In the genomic region with DNA sequence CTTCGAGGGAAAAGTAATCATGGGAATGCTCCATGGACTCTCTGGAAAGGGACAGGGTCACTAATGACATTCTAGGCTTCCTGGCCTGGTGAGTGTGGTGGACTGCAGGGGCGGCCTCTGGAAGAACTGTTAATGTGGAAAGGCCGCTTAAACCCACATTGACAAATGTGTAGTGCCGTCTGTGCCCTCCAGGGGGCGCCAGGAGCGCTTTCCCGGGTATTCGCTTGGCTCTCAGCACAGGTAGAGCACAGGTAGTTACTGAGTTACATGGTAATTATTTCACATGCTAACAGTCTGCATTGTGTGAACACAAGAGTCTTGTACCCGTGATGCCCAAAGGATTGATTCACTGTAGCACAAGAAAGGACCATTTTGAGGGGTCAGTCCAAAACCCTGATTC, we compare ENCODE assay signal across 10 mouse cellular contexts. TPM values are rescaled to one million over a fixed set of nuclear protein-coding genes. Genes with fewer than 3 reads are reported as not detected.
DNase-seq lines count a peak whose midpoint lies in the region; TF ChIP-seq lines count a peak whose summit lies in the region.
"Had no signal": no experiment of that assay in that cellular context is flagged by ENCODE, and none has a peak within 500 bp of the region (broad histone marks: within the 10 kb centered on the region; RNA-seq: fewer than 3 reads in every experiment).

No protein-coding gene starts in this region.

- in situ Hi-C loops in CH12.LX (cut with MboI; ENCODE audit: low pct_ligation_motif_present, low pct_unique_long_range_greater_than_20kb, low sequenced_read_pairs): no loop called here

- H3K27ac ChIP-seq in CH12.LX (ENCODE audit: insufficient read depth, low read depth): no peak overlapping the region
- H3K27ac ChIP-seq: heart, embryonic 13.5 days had no signal

- DNase-seq in gastrocnemius, postnatal 10 days: peak; percentile 32
- no peak for DNase-seq in gastrocnemius, postnatal 25 days
- peak; percentile 15 for DNase-seq in CH12.LX (ENCODE audit: extremely low read depth)
- peak; percentile 53 to 74 for DNase-seq in cerebellum, postnatal 10 days
- peak; percentile 47 for DNase-seq in lung, postnatal 10 days
- DNase-seq in left cerebral cortex, postnatal 10 days (ENCODE audit: extremely low spot score in 1 of 2, low spot score in 2 of 2): no peak
- no peak for DNase-seq in heart, postnatal 10 days
- DNase-seq in layer of hippocampus, adult 9-10 months (ENCODE audit: low spot score): no peak

- dilution Hi-C loops in CH12.LX (cut with MboI; ENCODE audit: extremely low pct_ligation_motif_present, extremely low pct_unique_long_range_greater_than_20kb, low sequenced_read_pairs): no loop called here

- H3K4me2 ChIP-seq in CH12.LX (ENCODE audit: insufficient read depth, low read depth, poor library complexity, severe bottlenecking): no peak overlapping the region
- H3K4me2 ChIP-seq: heart, embryonic 13.5 days had no signal

- H3K9ac ChIP-seq in CH12.LX (ENCODE audit: insufficient read depth, low read depth): no peak overlapping the region
- H3K9ac ChIP-seq: heart, embryonic 13.5 days had no signal

- H3K4me3 ChIP-seq in CH12.LX (replicated peaks in 1 of 3; ENCODE audit: low read depth in 2 of 3, low read length in 2 of 3, poor library complexity in 1 of 3): no peak overlapping the region
- H3K4me3 ChIP-seq: heart, embryonic 13.5 days had no signal

- H3K36me3 ChIP-seq in CH12.LX (replicated peaks in 1 of 2; ENCODE audit: control insufficient read depth in 1 of 2, insufficient read depth in 1 of 2, low read length in 1 of 2): no peaks in the 10 kb centered on the region
- H3K36me3 ChIP-seq: heart, embryonic 13.5 days had no signal

- peak; percentile 72 to 75 for TF ChIP-seq CTCF in CH12.LX (conservative IDR thresholded peaks at IDR 0.05 in 1 of 2, IDR thresholded peaks at IDR 0.05 in 1 of 2; ENCODE audit: low read depth in 2 of 2, low read length in 2 of 2)

- no peaks in the 10 kb centered on the region for H3K79me2 ChIP-seq in CH12.LX (replicated peaks; ENCODE audit: control insufficient read depth, extremely low read depth, insufficient read depth, poor library complexity, severe bottlenecking)

- no peak for TF ChIP-seq POLR2A in CH12.LX (IDR thresholded peaks at IDR 0.05; ENCODE audit: low read depth, low read length)

- TF ChIP-seq EP300 in CH12.LX (IDR thresholded peaks at IDR 0.05; ENCODE audit: low read length): no peak

- H3K9me3 ChIP-seq in CH12.LX (replicated peaks; ENCODE audit: low read length): peaks cover 4% of the 10 kb centered on the region
- H3K9me3 ChIP-seq: heart, embryonic 13.5 days had no signal

- intact Hi-C loops in left cerebral cortex, postnatal 10 days (cut with DNase I): no loop called here
- intact Hi-C loops in heart, postnatal 10 days (cut with DNase I): no loop called here

- peaks cover 10 to 23% of the 10 kb centered on the region in 2 experiments; a peak in 2 of 4 replicates for H3K4me1 ChIP-seq in CH12.LX (ENCODE audit: control insufficient read depth in 1 of 2, insufficient read depth in 2 of 2)

- TF ChIP-seq RAD21 in CH12.LX (IDR thresholded peaks at IDR 0.05; ENCODE audit: low read depth, low read length): peak; percentile 22

- peaks cover 90% of the 10 kb centered on the region for H3K27me3 ChIP-seq in CH12.LX (replicated peaks)

TF ChIP-seq in CH12.LX, 34 proteins besides CTCF, POLR2A, EP300 and RAD21:
- TF ChIP-seq SMC3 (IDR thresholded peaks at IDR 0.05; ENCODE audit: low read depth, low read length) (peak; percentile 52), JUN (IDR thresholded peaks at IDR 0.05; ENCODE audit: insufficient read depth, low read depth, low read length) (no peak)

RNA-seq across cellular contexts. Expression of a gene that starts 21.0 kb away (rescaled TPM):
- total RNA-seq in gastrocnemius, postnatal 10 days (2021): under 1 TPM; 0.07 to 0.09 TPM
- total RNA-seq in gastrocnemius, postnatal 25 days (2021): not detected
- total RNA-seq in CH12.LX (2012; rRNA removed): not detected in 2 replicates
- total RNA-seq in CH12.LX (2014; rRNA removed): not detected in 2 replicates
- polyA plus RNA-seq in CH12.LX (2012; ENCODE audit: insufficient read length, low read depth): not detected in 2 replicates
- 10 to 100 TPM; 18.6 to 18.8 TPM for total RNA-seq in left cerebral cortex, postnatal 10 days (2021)
- total RNA-seq in heart, postnatal 10 days (2021): under 1 TPM; 0.10 to 0.12 TPM
- total RNA-seq: megakaryocyte, adult 5-6 weeks had no signal
- polyA plus RNA-seq: heart, embryonic 13.5 days had no signal

RNA-seq across cellular contexts. Expression of a gene that starts 47.1 kb away (rescaled TPM):
- under 1 TPM; 0.21 to 0.43 TPM for total RNA-seq in gastrocnemius, postnatal 10 days (2021)
- not detected for total RNA-seq in gastrocnemius, postnatal 25 days (2021)
- 0.08 TPM in 1 of 2 replicates, not detected in the other for total RNA-seq in CH12.LX (2012; rRNA removed)
- not detected in 2 replicates for total RNA-seq in CH12.LX (2014; rRNA removed)
- 0.34 TPM in 1 of 2 replicates, not detected in the other for polyA plus RNA-seq in CH12.LX (2012; ENCODE audit: insufficient read length, low read depth)
- 1 to 10 TPM; 1.9 to 2.1 TPM for total RNA-seq in left cerebral cortex, postnatal 10 days (2021)
- under 1 TPM; 0.25 to 0.60 TPM for total RNA-seq in heart, postnatal 10 days (2021)
- total RNA-seq: megakaryocyte, adult 5-6 weeks had no signal

RNA-seq across cellular contexts. Expression of a gene that starts 50.8 kb away (rescaled TPM):
- 10 to 100 TPM; 28.6 to 29.2 TPM for total RNA-seq in gastrocnemius, postnatal 10 days (2021)
- total RNA-seq in gastrocnemius, postnatal 25 days (2021): 10 to 100 TPM; 26.7 to 28.1 TPM
- total RNA-seq in CH12.LX (2012; rRNA removed) (6.4 and 8.7 TPM in 2 replicates), CH12.LX (2014; rRNA removed) (5.6 and 7.8 TPM in 2 replicates)
- polyA plus RNA-seq in CH12.LX (2012; ENCODE audit: insufficient read length, low read depth): 9.5 and 11.0 TPM in 2 replicates
- total RNA-seq in left cerebral cortex, postnatal 10 days (2021): 10 to 100 TPM; 23.8 to 24.0 TPM
- total RNA-seq in heart, postnatal 10 days (2021): 10 to 100 TPM; 58.3 to 60.9 TPM

Comparison
In these comparisons a context has a peak if more than half of its experiments do, and no peak if none do; other contexts are left out.
1. DNase-seq: peak in gastrocnemius, postnatal 10 days (single experiment), CH12.LX (single experiment), cerebellum, postnatal 10 days (2 of 2) and lung, postnatal 10 days (single experiment); none in gastrocnemius, postnatal 25 days (single experiment), left cerebral cortex, postnatal 10 days (0 of 2), heart, postnatal 10 days (0 of 2) and layer of hippocampus, adult 9-10 months (single experiment).
2. RNA of a gene that starts 21.0 kb away (total RNA-seq): 18.6 to 18.8 TPM in left cerebral cortex, postnatal 10 days; 0.10 to 0.12 TPM in heart, postnatal 10 days, 0.07 to 0.09 TPM in gastrocnemius, postnatal 10 days, not detected in gastrocnemius, postnatal 25 days and not detected in CH12.LX; every median in the first group is over 10 times any median in the second.